Mouse (Mus musculus) erythroblast, adult 5-6 weeks (primary cell): ENCODE measurements around the gene Gm28305. TPM values are rescaled to one million over a fixed set of nuclear protein-coding genes. Genes with fewer than 3 reads are reported as not detected.

Experiments used
- ATAC-seq: replicated peaks from 2 replicates; pipeline ENCODE4 v1.8.0; 2016; ENCODE audit warnings: moderate number of reproducible peaks, mild to moderate bottlenecking, moderate TSS enrichment, inconsistent platforms; ENCODE audit not compliant: poor library complexity, low FRiP score, severe bottlenecking
- total RNA-seq, 2 experiments: library from RNA; stranded (forward) in 1 of 2; stranded (reverse) in 1 of 2; fragments of 150-400 nt in 1 of 2; fragments of 200-764, 138-1000 nt in 1 of 2; gene quantifications; 2 replicates each; pipeline versions ENCODE4 v1.2.3 to v1.2.4; 2015 to 2017; ENCODE audit warnings: low replicate concordance in 2 of 2

The Gm28305 gene
- total RNA-seq, 2 experiments from 2014 or later, result not detected

- ATAC-seq, result peak; percentile 93
These were observed 22.9 kb downstream of the Gm28305 start, which contains the start of gene Acad11 for GRCm38 (mm10) chr9:104063244-104063961. Gene Acad11 (plus strand): TSS chr9:104063377.

- no peak for ATAC-seq
These were observed 24.1 kb downstream of the Gm28305 start for GRCm38 (mm10) chr9:104064571-104064970.

DNA sequence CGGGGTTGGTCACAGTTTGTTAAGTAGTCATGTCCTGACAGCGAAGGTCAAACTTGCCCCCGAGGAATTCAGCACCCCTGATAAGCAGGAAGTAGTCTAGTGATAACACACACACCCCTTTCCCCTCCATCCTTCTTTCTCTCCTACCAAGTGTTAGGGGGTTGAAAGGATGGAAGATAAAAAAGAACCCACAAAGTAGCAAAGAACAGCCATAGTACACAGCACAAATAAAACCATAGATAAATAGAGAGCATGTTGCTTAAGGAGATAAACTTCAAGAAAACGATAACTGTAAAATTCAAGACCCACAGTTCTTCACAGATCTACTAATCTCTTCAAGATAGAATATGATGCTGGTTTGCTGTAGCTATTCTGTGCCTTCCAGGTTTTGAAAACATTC, 29.8 kb downstream of the Gm28305 start:
- ATAC-seq, result no peak

DNA sequence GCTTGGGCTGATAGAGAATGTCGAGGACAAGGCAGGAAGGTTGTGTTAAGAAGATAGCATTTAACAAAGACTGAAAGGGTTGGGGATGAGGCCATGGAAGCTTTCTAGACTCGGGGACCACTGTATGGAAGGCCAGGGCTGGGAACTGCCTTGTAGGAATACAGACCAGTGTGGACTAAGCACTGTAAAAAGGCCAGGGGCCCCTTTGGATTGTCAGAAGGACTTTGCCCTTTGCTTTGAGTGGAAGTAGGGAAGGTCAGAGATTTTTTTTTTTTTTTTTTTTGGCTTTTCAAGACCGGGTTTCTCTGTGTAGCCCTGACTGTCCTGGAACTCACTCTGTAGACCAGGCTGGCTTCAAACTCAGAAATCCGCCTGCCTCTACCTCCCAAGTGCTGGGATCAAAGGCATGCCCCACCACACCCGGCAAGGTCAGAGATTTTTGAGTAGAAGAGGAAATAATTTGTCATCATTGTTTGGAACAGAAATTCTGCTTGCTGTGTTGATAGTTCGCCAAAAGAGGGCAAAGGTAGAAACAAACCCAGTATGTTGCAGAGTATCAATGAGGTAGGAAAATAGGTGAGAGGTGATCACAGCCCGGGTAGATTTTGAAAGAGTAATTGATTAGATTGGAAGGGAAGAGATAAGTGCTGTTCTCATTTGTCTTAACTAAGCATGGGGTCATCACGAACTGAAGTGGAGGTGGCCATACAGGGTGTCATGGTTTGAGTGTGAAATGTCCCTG, 30.6 kb downstream of the Gm28305 start:
- ATAC-seq, result no peak

DNA sequence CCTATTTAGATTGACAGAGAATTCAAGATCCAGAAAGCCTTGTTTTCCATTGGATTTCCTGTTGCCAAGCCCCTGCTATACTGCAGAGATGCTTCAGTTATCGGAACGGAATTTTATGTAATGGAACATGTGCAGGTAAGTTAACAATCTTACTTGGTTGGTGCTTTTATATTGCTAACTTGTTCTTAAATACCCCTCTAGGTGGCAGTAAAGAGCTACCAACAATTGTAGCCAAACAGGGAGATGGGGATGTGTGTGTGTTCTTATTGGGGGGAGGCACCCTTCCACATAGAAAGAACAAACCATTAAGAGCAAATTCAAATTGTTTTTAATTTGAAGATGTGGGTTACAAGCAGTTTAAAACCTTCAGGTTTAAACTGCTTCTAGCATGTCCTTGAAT, 35.3 kb downstream of the Gm28305 start:
- ATAC-seq, result 0 out of 2 replicates have a peak, but pooled peaks have one; percentile 47

- no peak for ATAC-seq
These were observed 38.3 kb downstream of the Gm28305 start for GRCm38 (mm10) chr9:104078780-104079179.

DNA sequence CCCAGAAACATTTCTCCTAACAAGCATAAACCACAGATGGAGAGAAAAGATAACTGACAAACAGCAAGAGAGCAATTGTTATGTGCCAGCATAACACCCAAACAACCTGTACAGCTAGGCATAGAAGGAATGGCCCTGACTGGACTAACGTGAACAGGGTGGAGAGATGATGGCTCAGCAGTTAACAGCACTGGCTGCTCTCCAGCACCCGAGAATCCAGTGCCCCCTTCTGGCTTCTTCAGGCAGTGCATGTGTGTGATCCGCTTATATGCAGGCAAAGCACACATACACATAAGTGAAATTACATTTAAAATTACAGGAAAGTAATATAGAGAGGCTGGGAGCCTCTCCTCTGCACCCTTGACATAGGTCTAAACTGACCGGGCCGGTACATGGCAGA, 38.9 kb downstream of the Gm28305 start:
- ATAC-seq, result peak; percentile 84

GRCm38 (mm10) chr9:104080038-104080437, 39.6 kb downstream of the Gm28305 start:
- no peak for ATAC-seq

DNA sequence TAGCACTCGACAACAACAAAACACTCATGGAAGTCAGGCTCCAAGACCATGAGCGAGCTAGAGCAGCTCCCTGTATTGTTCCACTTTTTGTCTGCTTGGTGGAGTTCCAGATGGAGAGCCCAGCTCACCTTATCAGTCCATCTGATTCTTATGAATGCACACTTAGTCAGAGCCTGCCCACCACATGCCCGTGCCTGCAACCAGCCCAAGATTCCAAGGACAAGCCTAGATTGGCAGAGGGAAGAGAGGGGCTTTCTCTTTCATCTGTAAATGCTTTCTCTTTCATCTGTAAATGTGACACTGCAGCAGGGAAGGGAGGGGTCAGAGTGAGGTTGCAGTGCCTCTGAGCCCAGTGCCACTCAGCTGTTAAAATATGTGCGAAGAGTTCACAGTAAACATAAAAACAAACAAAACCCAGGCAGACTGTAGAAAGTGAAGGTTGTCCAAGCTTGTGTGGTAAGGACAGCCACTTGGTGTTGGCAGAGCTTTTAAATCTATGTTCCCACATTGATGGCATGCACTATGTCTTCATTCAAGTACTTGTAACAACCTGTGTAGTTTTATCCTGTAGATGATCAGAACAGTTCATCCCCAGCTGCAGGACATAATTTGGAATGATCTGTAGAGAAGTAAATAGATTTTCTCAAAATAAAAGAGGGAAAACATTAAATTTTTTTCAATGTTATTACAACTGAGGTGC, 45.4 kb downstream of the Gm28305 start:
- no peak for ATAC-seq

GRCm38 (mm10) chr9:104088555-104088954, 48.1 kb downstream of the Gm28305 start:
- ATAC-seq, result no peak

DNA sequence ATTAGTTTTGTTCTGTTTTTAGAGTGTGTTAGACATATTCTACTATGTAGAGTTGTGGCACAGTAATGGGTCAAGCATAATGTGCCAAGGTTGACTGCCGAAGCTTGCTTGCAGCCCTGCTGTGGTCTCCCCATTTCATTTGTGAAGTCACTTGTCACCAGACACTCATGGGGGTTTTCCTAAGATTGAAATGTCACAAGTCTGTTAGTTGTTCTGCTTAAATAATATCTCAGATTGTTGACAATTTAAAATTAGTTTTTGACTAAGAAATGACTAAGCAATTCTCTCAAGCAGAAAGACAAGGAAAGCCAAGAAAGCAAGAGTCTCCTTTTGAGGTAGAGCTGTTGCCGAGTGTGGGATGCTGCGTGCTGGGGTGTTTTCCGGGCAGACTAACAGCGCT, 52.5 kb downstream of the Gm28305 start:
- no peak for ATAC-seq

DNA sequence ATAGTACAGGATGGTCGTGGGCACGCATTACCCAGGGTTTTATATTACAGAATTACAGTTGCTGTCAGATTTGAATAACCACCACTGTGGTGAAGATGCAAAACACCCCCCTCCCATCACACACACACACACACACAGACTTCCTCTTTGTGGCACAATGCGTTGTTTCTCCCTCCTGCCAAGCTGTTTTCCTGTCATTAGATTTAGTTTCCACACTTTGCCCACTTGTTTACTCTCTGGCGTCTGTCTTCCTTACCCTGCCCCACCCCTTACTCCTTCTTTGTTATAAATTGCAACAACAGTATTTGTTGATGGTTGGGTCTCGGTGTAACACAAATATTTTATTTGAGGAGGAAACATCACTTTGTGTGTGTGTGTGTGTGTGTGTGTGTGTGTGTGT, 57.8 kb downstream of the Gm28305 start:
- no peak for ATAC-seq

- no peak for ATAC-seq
These were observed 58.6 kb downstream of the Gm28305 start for GRCm38 (mm10) chr9:104099060-104099459.

DNA sequence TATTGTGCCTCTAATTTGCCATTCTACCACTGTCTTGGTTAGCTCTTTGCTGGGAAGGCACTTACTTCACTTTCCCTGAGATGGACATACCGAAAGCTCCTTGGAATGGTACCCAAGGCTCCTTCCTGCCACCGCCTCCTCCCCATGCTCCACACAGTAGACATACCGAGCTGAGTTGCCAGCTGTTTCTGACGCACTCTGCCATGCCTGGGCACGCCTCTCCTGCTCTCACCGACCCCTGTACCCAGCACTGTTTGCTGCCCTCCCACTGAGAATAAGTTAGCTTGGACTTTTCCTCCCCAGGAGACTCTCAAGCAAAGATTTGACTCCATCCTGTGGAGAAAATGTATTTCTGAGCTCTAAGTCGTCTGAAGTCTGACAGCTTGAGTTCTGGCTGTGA, 60.4 kb downstream of the Gm28305 start:
- ATAC-seq, result no peak

DNA sequence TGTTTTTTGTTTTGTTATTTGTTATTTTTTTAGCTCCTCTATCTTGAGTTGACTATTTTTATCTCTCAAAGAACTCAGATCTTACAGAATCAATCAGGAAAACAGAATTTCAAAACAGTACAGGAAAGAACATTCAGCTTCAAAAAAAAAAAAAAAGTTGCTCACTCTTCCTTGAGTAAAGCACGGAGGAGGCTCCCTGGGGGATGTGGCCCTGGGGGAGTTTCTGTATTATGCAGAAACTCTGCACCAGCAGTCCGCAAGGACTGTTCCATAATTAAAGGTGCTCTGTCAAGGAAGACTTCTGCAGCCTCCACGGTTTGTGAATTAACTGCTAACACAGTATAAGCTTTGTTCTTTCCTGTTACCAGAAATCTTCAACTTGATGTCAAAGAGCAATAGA, 61.0 kb downstream of the Gm28305 start:
- ATAC-seq, result no peak

DNA sequence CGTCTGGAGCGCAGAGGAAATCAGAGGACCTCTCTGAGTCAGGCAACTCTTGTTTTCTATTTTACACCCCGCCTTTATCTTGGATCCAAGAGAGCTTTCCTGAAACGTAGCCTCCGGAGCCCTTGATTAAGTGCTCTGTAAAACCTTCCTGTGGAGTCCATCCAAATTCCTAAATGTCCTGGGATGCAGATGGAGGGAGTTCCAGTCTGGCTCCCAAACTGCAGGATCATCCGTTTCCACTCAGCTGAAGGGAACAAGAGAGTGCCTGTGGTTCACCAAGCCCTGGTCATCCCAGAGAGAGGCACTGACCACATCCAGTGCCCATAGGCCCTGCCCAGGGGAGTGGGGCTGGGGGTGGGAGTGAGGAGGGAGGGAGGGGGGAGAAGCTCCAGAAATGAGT, 61.8 kb downstream of the Gm28305 start:
- ATAC-seq, result no peak

- ATAC-seq, result no peak
These were observed 62.4 kb downstream of the Gm28305 start for GRCm38 (mm10) chr9:104102901-104103300.

GRCm38 (mm10) chr9:104104986-104105385, 64.5 kb downstream of the Gm28305 start:
- no peak for ATAC-seq

DNA sequence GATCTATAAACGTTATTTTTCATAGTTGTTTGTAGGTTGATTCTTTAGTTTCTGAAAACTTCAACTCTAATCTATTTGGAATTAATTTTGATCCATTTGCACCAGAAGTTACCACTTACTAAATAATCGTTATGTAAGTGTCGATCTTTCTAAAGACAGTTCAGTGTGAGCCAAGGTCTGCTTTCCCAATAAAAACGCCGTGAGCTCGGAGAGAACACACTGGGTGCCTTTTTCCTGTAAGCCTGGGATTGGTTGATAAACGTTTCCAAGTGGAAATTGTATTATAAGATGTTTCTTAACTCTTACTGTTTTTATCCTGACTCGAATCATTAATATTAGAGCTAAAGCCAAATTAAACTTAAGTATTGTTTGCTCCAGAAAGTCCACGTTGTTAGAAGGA, 66.5 kb downstream of the Gm28305 start:
- no peak for ATAC-seq

DNA sequence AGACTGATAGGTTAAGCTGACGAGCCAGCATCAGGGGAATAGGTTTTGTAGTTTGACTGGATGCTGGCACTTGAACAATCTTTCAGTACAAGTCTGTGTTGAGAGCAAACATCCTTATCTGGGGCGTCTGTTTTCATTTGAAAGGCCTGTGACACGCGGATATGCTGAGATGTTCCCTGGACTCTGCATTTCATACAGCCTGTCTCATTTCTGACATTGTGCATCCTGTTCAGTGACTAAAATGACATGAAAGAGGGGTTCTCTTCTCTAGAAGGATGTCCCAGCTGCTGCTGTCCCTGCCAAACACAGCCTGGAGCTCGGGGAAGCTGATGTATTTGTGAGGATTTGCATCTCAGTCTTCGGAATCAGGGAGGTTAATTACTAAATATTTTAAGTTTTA, 67.0 kb downstream of the Gm28305 start:
- no peak for ATAC-seq
